Mouse (Mus musculus) embryonic facial prominence, embryonic 14.5 days (tissue): ENCODE results near the gene Clk3. TPM values are rescaled to one million over a fixed set of nuclear protein-coding genes. Genes with fewer than 3 reads are reported as not detected.
"Not testable (repeated sequence)": the region's sequence is repeated elsewhere in the genome, so short reads cannot be mapped to it uniquely, and the experiment has no call there.

Experiments used
- ATAC-seq: fragments of 200-750 bp; cut with Nextera tagmentation; 2 replicates; pipeline ENCODE4 v1.8.0; 2017; ENCODE audit warnings: low read depth, moderate number of reproducible peaks, moderate TSS enrichment
- DNase-seq: peaks from one replicate; pipeline ENCODE4 v3.0.0-alpha.2; 2015; ENCODE audit warnings: low spot score
- H3K27ac ChIP-seq: fragments of 300-500 bp; sonication (generic); replicated peaks from 2 replicates; pipeline ENCODE4 v1.5.1; 2014; ENCODE audit warnings: low read depth, mild to moderate bottlenecking, low read length, moderate library complexity
- H3K27me3 ChIP-seq: fragments of 300-500 bp; sonication (generic); replicated peaks from 2 replicates; pipeline ENCODE4 v1.6.1; 2014; ENCODE audit warnings: low read length; ENCODE audit not compliant: control insufficient read depth, insufficient read depth
- H3K36me3 ChIP-seq: fragments of 300-500 bp; sonication (generic); 2 replicates; pipeline ENCODE4 v1.6.1; 2014; ENCODE audit warnings: low read length, mixed read lengths; ENCODE audit not compliant: control insufficient read depth, insufficient read depth
- H3K4me1 ChIP-seq: fragments of 300-500 bp; sonication (generic); 2 replicates; pipeline ENCODE4 v1.6.1; 2014; ENCODE audit warnings: antibody characterized with exemption, low read length; ENCODE audit not compliant: control insufficient read depth, insufficient read depth
- H3K4me2 ChIP-seq: fragments of 300-500 bp; sonication (generic); 2 replicates; pipeline ENCODE4 v1.6.1; 2014; ENCODE audit warnings: low read depth, mild to moderate bottlenecking, low read length, moderate library complexity, mixed read lengths
- H3K4me3 ChIP-seq: fragments of 300-500 bp; sonication (generic); 2 replicates; pipeline ENCODE4 v1.5.1; 2014; ENCODE audit warnings: low read depth, mild to moderate bottlenecking, low read length
- H3K9ac ChIP-seq: fragments of 300-500 bp; sonication (generic); 2 replicates; pipeline ENCODE4 v1.6.1; 2014; ENCODE audit warnings: low read depth, mild to moderate bottlenecking, low read length, moderate library complexity, mixed read lengths
- H3K9me3 ChIP-seq: fragments of 300-500 bp; sonication (generic); 2 replicates; pipeline ENCODE4 v1.6.1; 2016; ENCODE audit warnings: low read length; ENCODE audit not compliant: control insufficient read depth
- WGBS: fragments of 180-500 bp; shearing (Covaris S2); extraction: QIAGEN DNeasy Blood & Tissue Kit; methylation state at CpG from one replicate; pipeline ENCODE4 v1.1.7; 2014; 5-methylcytosine and 5-hydroxymethylcytosine counted together
- polyA plus RNA-seq: library from polyadenylated mRNA; unstranded; fragments of >200 nt; fragmentation: Nextera tagmentation; extraction: Ambion mirVana; gene quantifications from 2 replicates; pipeline ENCODE4 v1.2.1, GENCODE M21; 2014

The Clk3 gene
- polyA plus RNA-seq, 1 experiment from 2014 or later: 54.7 TPM

- Histone ChIP-seq H3K4me2 (no peak overlapping the region), H3K9me3 (no peaks in the 10 kb centered on the region), H3K4me1 (no peaks in the 10 kb centered on the region), H3K9ac (no peak overlapping the region), H3K27me3 (no peaks in the 10 kb centered on the region), H3K27ac (no peak overlapping the region), H3K36me3 (peaks cover 58% of the 10 kb centered on the region), H3K4me3 (no peak overlapping the region)
- WGBS: 78% methylated on average over 5 of the region's 5 CpGs
- ATAC-seq: no peak
- no peak for DNase-seq
These were observed 41.9 kb downstream of the Clk3 start for GRCm38 (mm10) chr9:57723796-57724195.

GRCm38 (mm10) chr9:57723315-57723715 is 42.3 kb downstream of the Clk3 start:
- peaks cover 61% of the 10 kb centered on the region for H3K36me3 ChIP-seq
- DNase-seq (peak; percentile 24), ATAC-seq (no peak)
- 75% methylated on average over 5 of the region's 5 CpGs for WGBS
- no peaks in the 10 kb centered on the region for H3K4me1 ChIP-seq
- no peak overlapping the region for H3K4me2 ChIP-seq
- H3K9me3 ChIP-seq: no peaks in the 10 kb centered on the region
- no peak overlapping the region for H3K9ac ChIP-seq
- no peaks in the 10 kb centered on the region for H3K27me3 ChIP-seq
- no peak overlapping the region for H3K27ac ChIP-seq
- no peak overlapping the region for H3K4me3 ChIP-seq

- no peak for DNase-seq
- no peak overlapping the region for H3K27ac ChIP-seq
- no peaks in the 10 kb centered on the region for H3K9me3 ChIP-seq
- H3K9ac ChIP-seq: no peak overlapping the region
- 95% methylated on average over 1 of the region's 1 CpGs for WGBS
- no peak overlapping the region for H3K4me2 ChIP-seq
- H3K27me3 ChIP-seq: no peaks in the 10 kb centered on the region
- ATAC-seq: no peak
- H3K4me1 ChIP-seq: no peaks in the 10 kb centered on the region
- no peak overlapping the region for H3K4me3 ChIP-seq
- peaks cover 60% of the 10 kb centered on the region for H3K36me3 ChIP-seq
These were observed 43.3 kb downstream of the Clk3 start for GRCm38 (mm10) chr9:57722371-57722770.

GRCm38 (mm10) chr9:57720736-57721135 is 44.9 kb downstream of the Clk3 start:
- Histone ChIP-seq H3K27ac (no peak overlapping the region), H3K4me3 (no peak overlapping the region), H3K27me3 (no peaks in the 10 kb centered on the region), H3K36me3 (peaks cover 58% of the 10 kb centered on the region), H3K4me1 (no peaks in the 10 kb centered on the region), H3K4me2 (no peak overlapping the region), H3K9ac (no peak overlapping the region), H3K9me3 (no peaks in the 10 kb centered on the region)
- DNase-seq: no peak
- 93% methylated on average over 3 of the region's 3 CpGs for WGBS
- no peak for ATAC-seq

- WGBS: 88% methylated on average over 7 of the region's 7 CpGs
- Histone ChIP-seq H3K4me3 (no peak overlapping the region), H3K27ac (no peak overlapping the region), H3K36me3 (peaks cover 71% of the 10 kb centered on the region), H3K9ac (no peak overlapping the region), H3K27me3 (no peaks in the 10 kb centered on the region), H3K9me3 (no peaks in the 10 kb centered on the region), H3K4me1 (no peaks in the 10 kb centered on the region), H3K4me2 (no peak overlapping the region)
- no peak for DNase-seq
- ATAC-seq: no peak
These were observed 47.3 kb downstream of the Clk3 start for GRCm38 (mm10) chr9:57718408-57718807.

GRCm38 (mm10) chr9:57712194-57712593 is 53.5 kb downstream of the Clk3 start:
- Histone ChIP-seq H3K4me3 (no peak overlapping the region), H3K4me2 (no peak overlapping the region), H3K4me1 (peaks cover 8% of the 10 kb centered on the region), H3K27me3 (no peaks in the 10 kb centered on the region), H3K9me3 (peaks cover 5% of the 10 kb centered on the region; the same call in 1 of the 2 replicates), H3K36me3 (peaks cover 38% of the 10 kb centered on the region), H3K27ac (no peak overlapping the region), H3K9ac (no peak overlapping the region)
- no peak for DNase-seq
- WGBS: 64% methylated on average over 2 of the region's 2 CpGs
- no peak for ATAC-seq

GRCm38 (mm10) chr9:57710214-57710613 is 55.4 kb downstream of the Clk3 start:
- H3K4me1 ChIP-seq, H3K9ac ChIP-seq, DNase-seq, ATAC-seq, H3K27ac ChIP-seq, H3K4me3 ChIP-seq, H3K9me3 ChIP-seq, H3K27me3 ChIP-seq, H3K4me2 ChIP-seq: not testable (repeated sequence)
- H3K36me3 ChIP-seq: peaks cover 21% of the 10 kb centered on the region
- 90% methylated on average over 5 of the region's 5 CpGs for WGBS

- H3K27ac ChIP-seq: peak overlapping the region; percentile 83
- peaks cover 7% of the 10 kb centered on the region; the same call in 1 of the 2 replicates for H3K36me3 ChIP-seq
- peak overlapping the region; percentile 88 for H3K4me2 ChIP-seq
- no peaks in the 10 kb centered on the region for H3K27me3 ChIP-seq
- H3K4me3 ChIP-seq: peak overlapping the region; percentile 95
- ATAC-seq: peak; percentile 68
- peak overlapping the region; percentile 97 for H3K9ac ChIP-seq
- H3K9me3 ChIP-seq: peaks cover 5% of the 10 kb centered on the region; the same call in 1 of the 2 replicates
- DNase-seq: peak; percentile 57
- WGBS: 8% methylated on average over 17 of the region's 39 CpGs
- H3K4me1 ChIP-seq: peaks cover 8% of the 10 kb centered on the region
These were observed 56.9 kb downstream of the Clk3 start for GRCm38 (mm10) chr9:57708720-57709274.

GRCm38 (mm10) chr9:57708068-57708719 is 57.5 kb downstream of the Clk3 start, which contains the start of gene Edc3:
TSS of gene Edc3 (plus strand) at chr9:57708540.
- ATAC-seq: peak; percentile 95
- H3K4me1 ChIP-seq: peaks cover 8% of the 10 kb centered on the region
- peak within 1 kb of the TSS; percentile 88 for H3K4me2 ChIP-seq
- peak within 1 kb of the TSS; percentile 95 for H3K4me3 ChIP-seq
- H3K27me3 ChIP-seq: no peaks in the 10 kb centered on the region
- WGBS: 1% methylated on average over 20 of the region's 23 CpGs
- peak; percentile 95 for DNase-seq
- H3K27ac ChIP-seq: peak within 1 kb of the TSS; percentile 83
- H3K9me3 ChIP-seq: peaks cover 5% of the 10 kb centered on the region; the same call in 1 of the 2 replicates
- H3K36me3 ChIP-seq: 0 out of 2 replicates have a peak, but pooled peaks cover 2% of the 10 kb centered on the region
- H3K9ac ChIP-seq: peak within 1 kb of the TSS; percentile 97
